Mouse (Mus musculus) MEL (cell line): ENCODE data around the gene Twnk. TPM values are rescaled to one million over a fixed set of nuclear protein-coding genes. Genes with fewer than 3 reads are reported as not detected.
A peak's percentile ranks its signal among the peaks of the same experiment; 100 is the strongest.

Experiments
- DNase-seq: peaks from one replicate; pipeline ENCODE4 v3.0.0; 2011; ENCODE audit warnings: low read depth, low spot score
- H3K27ac ChIP-seq: 2 replicates; pipeline ENCODE4 v1.5.1; 2012; ENCODE audit warnings: low read depth, mild to moderate bottlenecking, control low read depth, low read length, moderate library complexity; ENCODE audit not compliant: control insufficient read depth
- H3K27me3 ChIP-seq, 2 experiments: fragments of 150-350 bp in 1 of 2; sonication (generic) in 1 of 2; 2 replicates each; pipeline ENCODE4 v1.6.1; 2012; ENCODE audit warnings: low read length in 2 of 2, mild to moderate bottlenecking in 2 of 2, improper control_type of control experiment in 1 of 2, moderate library complexity in 1 of 2; ENCODE audit not compliant: insufficient read depth in 2 of 2, control insufficient read depth in 1 of 2
- H3K36me3 ChIP-seq, 2 experiments: 2 replicates each; pipeline ENCODE4 v1.6.1; 2012 to 2014; ENCODE audit warnings: low read length in 2 of 2, improper control_type of control experiment in 1 of 2, inconsistent platforms in 1 of 2, mild to moderate bottlenecking in 1 of 2; ENCODE audit not compliant: insufficient read depth in 2 of 2, control insufficient read depth in 1 of 2
- H3K4me1 ChIP-seq, 2 experiments: fragments of 150-350 bp in 1 of 2; sonication (generic) in 1 of 2; 2 replicates each; pipeline ENCODE4 v1.6.1; 2012; ENCODE audit warnings: low read length in 2 of 2, improper control_type of control experiment in 1 of 2, mild to moderate bottlenecking in 1 of 2; ENCODE audit not compliant: insufficient read depth in 2 of 2, control insufficient read depth in 1 of 2
- H3K4me3 ChIP-seq, 2 experiments: fragments of 150-350 bp in 1 of 2; sonication (generic) in 1 of 2; 2 replicates each; pipeline ENCODE4 v1.5.1; 2012; ENCODE audit warnings: low read depth in 2 of 2, low read length in 2 of 2, mild to moderate bottlenecking in 2 of 2, moderate library complexity in 2 of 2, control low read depth in 1 of 2, improper control_type of control experiment in 1 of 2; ENCODE audit not compliant: control insufficient read depth in 1 of 2, insufficient read depth in 1 of 2
- H3K79me2 ChIP-seq: 2 replicates; pipeline ENCODE4 v1.6.1; 2012; ENCODE audit warnings: mild to moderate bottlenecking, low read length, moderate library complexity; ENCODE audit not compliant: control insufficient read depth, poor library complexity, insufficient read depth
- H3K9ac ChIP-seq: 2 replicates; pipeline ENCODE4 v1.6.1; 2012; ENCODE audit warnings: low read depth, mild to moderate bottlenecking, control low read depth, low read length, moderate library complexity; ENCODE audit not compliant: control insufficient read depth, poor library complexity, severe bottlenecking
- H3K9me3 ChIP-seq: fragments of 150-350 bp; sonication (generic); replicated peaks from 2 replicates; pipeline ENCODE4 v1.6.1; 2012; ENCODE audit warnings: mild to moderate bottlenecking, low read length, improper control_type of control experiment, moderate library complexity; ENCODE audit not compliant: insufficient read depth
- BHLHE40 ChIP-seq: IDR thresholded peaks from 2 replicates; pipeline ENCODE4 v1.6.1; 2012; ENCODE audit warnings: low read depth, mild to moderate bottlenecking, inconsistent platforms, low read length, improper control_type of control experiment, borderline replicate concordance
- CHD1 ChIP-seq: IDR thresholded peaks from 2 replicates; pipeline ENCODE4 v1.6.1; 2012; ENCODE audit warnings: low read depth, mild to moderate bottlenecking, inconsistent platforms, low read length, improper control_type of control experiment
- CHD2 ChIP-seq: IDR thresholded peaks from 2 replicates; pipeline ENCODE4 v1.6.1; 2011; ENCODE audit warnings: low read length, improper control_type of control experiment
- CTCF ChIP-seq, 3 experiments: IDR thresholded peaks in 2 of 3; conservative IDR thresholded peaks in 1 of 3; 2 replicates each; pipeline ENCODE4 v1.5.1; 2011 to 2012; ENCODE audit warnings: low read length in 3 of 3, low read depth in 2 of 3, mild to moderate bottlenecking in 2 of 3, improper control_type of control experiment in 1 of 3, inconsistent platforms in 1 of 3, mixed read lengths in 1 of 3, moderate library complexity in 1 of 3; ENCODE audit not compliant: control insufficient read depth in 1 of 3, insufficient read depth in 1 of 3, poor library complexity in 1 of 3, severe bottlenecking in 1 of 3
- E2F4 ChIP-seq: IDR thresholded peaks from 2 replicates; pipeline ENCODE4 v1.6.1; 2011; ENCODE audit warnings: low read depth, low read length, improper control_type of control experiment, borderline replicate concordance
- ELF1 ChIP-seq: IDR thresholded peaks from 2 replicates; pipeline ENCODE4 v1.6.1; 2014; ENCODE audit warnings: low read depth, mild to moderate bottlenecking, inconsistent platforms, low read length, improper control_type of control experiment, moderate library complexity
- EP300 ChIP-seq, 2 experiments: IDR thresholded peaks; 2 replicates each; pipeline ENCODE4 v1.6.1; 2011; ENCODE audit warnings: improper control_type of control experiment in 2 of 2, low read length in 2 of 2, low read depth in 1 of 2, mild to moderate bottlenecking in 1 of 2
- ETS1 ChIP-seq: IDR thresholded peaks from 2 replicates; pipeline ENCODE4 v1.6.1; 2012; ENCODE audit warnings: low read depth, mild to moderate bottlenecking, inconsistent platforms, low read length, improper control_type of control experiment, moderate library complexity
- GABPA ChIP-seq: IDR thresholded peaks from 2 replicates; pipeline ENCODE4 v1.6.1; 2012; ENCODE audit warnings: low read depth, mild to moderate bottlenecking, inconsistent platforms, low read length, improper control_type of control experiment, moderate library complexity
- MAFK ChIP-seq: IDR thresholded peaks from 2 replicates; pipeline ENCODE4 v1.6.1; 2011; ENCODE audit warnings: low read depth, mild to moderate bottlenecking, low read length, improper control_type of control experiment, borderline replicate concordance
- MAX ChIP-seq: IDR thresholded peaks from 2 replicates; pipeline ENCODE4 v1.6.1; 2011; ENCODE audit warnings: low read length, improper control_type of control experiment
- MAZ ChIP-seq: IDR thresholded peaks from 2 replicates; pipeline ENCODE4 v1.6.1; 2012; ENCODE audit warnings: low read depth, mild to moderate bottlenecking, inconsistent platforms, low read length, improper control_type of control experiment
- MEF2A ChIP-seq: IDR thresholded peaks from 2 replicates; pipeline ENCODE4 v1.6.1; 2014; ENCODE audit warnings: low read depth, mild to moderate bottlenecking, inconsistent platforms, low read length, improper control_type of control experiment; ENCODE audit not compliant: poor library complexity, insufficient replicate concordance, severe bottlenecking; ENCODE audit errors: extremely low read depth
- MXI1 ChIP-seq: IDR thresholded peaks from 2 replicates; pipeline ENCODE4 v1.6.1; 2011; ENCODE audit warnings: mild to moderate bottlenecking, low read depth, low read length, improper control_type of control experiment
- MYB ChIP-seq: IDR thresholded peaks from 2 replicates; pipeline ENCODE4 v1.6.1; 2011; ENCODE audit warnings: mild to moderate bottlenecking, low read depth, low read length, improper control_type of control experiment
- MYC ChIP-seq: IDR thresholded peaks from 2 replicates; pipeline ENCODE4 v1.6.1; 2011; ENCODE audit warnings: low read depth, mild to moderate bottlenecking, low read length, improper control_type of control experiment, moderate library complexity
- NELFE ChIP-seq: IDR thresholded peaks from 2 replicates; pipeline ENCODE4 v1.6.1; 2011; ENCODE audit warnings: low read depth, low read length, improper control_type of control experiment
- POLR2A ChIP-seq, 2 experiments: IDR thresholded peaks; 2 replicates each; pipeline ENCODE4 v1.6.1; 2011 to 2012; ENCODE audit warnings: low read length in 2 of 2, mild to moderate bottlenecking in 2 of 2, control low read depth in 1 of 2, improper control_type of control experiment in 1 of 2, low read depth in 1 of 2, moderate library complexity in 1 of 2; ENCODE audit not compliant: control insufficient read depth in 1 of 2, insufficient read depth in 1 of 2, poor library complexity in 1 of 2
- POLR2AphosphoS5 ChIP-seq: IDR thresholded peaks from 2 replicates; pipeline ENCODE4 v1.6.1; 2012; ENCODE audit warnings: low read depth, borderline replicate concordance, mild to moderate bottlenecking, inconsistent platforms, low read length, moderate library complexity, mixed read lengths
- RAD21 ChIP-seq: IDR thresholded peaks from 2 replicates; pipeline ENCODE4 v1.6.1; 2011; ENCODE audit warnings: mild to moderate bottlenecking, low read depth, low read length, improper control_type of control experiment
- RCOR1 ChIP-seq: IDR thresholded peaks from 2 replicates; pipeline ENCODE4 v1.6.1; 2012; ENCODE audit warnings: low read depth, mild to moderate bottlenecking, inconsistent platforms, low read length, improper control_type of control experiment
- SIN3A ChIP-seq: IDR thresholded peaks from 2 replicates; pipeline ENCODE4 v1.6.1; 2012; ENCODE audit warnings: low read length, improper control_type of control experiment, inconsistent platforms
- UBTF ChIP-seq: IDR thresholded peaks from 2 replicates; pipeline ENCODE4 v1.6.1; 2012; ENCODE audit warnings: low read depth, mild to moderate bottlenecking, inconsistent platforms, low read length, improper control_type of control experiment, moderate library complexity, borderline replicate concordance; ENCODE audit not compliant: insufficient read depth
- USF1 ChIP-seq: IDR thresholded peaks from 2 replicates; pipeline ENCODE4 v1.6.1; 2014; ENCODE audit warnings: low read depth, mild to moderate bottlenecking, inconsistent platforms, low read length, improper control_type of control experiment, moderate library complexity
- USF2 ChIP-seq, 2 experiments: IDR thresholded peaks; 2 replicates each; pipeline ENCODE4 v1.6.1; 2011 to 2012; ENCODE audit warnings: improper control_type of control experiment in 2 of 2, low read length in 2 of 2, borderline replicate concordance in 1 of 2, inconsistent platforms in 1 of 2, low read depth in 1 of 2, mild to moderate bottlenecking in 1 of 2; ENCODE audit not compliant: insufficient read depth in 1 of 2
- ZMIZ1 ChIP-seq: IDR thresholded peaks from 2 replicates; pipeline ENCODE4 v1.6.1; 2012; ENCODE audit warnings: low read depth, mild to moderate bottlenecking, inconsistent platforms, low read length, improper control_type of control experiment, moderate library complexity
- ZNF384 ChIP-seq: IDR thresholded peaks from 2 replicates; pipeline ENCODE4 v1.6.1; 2012; ENCODE audit warnings: low read depth, mild to moderate bottlenecking, inconsistent platforms, low read length, improper control_type of control experiment
- polyA plus RNA-seq, 2 experiments: library from polyadenylated mRNA; stranded (reverse) in 1 of 2; unstranded in 1 of 2; fragments of >175 nt in 1 of 2; fragments of >200 nt in 1 of 2; gene quantifications; 2 replicates each; pipeline versions ENCODE4 v1.2.1 to v1.2.4; 2012; ENCODE audit warnings: low replicate concordance in 2 of 2, low read depth in 1 of 2; ENCODE audit not compliant: insufficient read length in 2 of 2, insufficient read depth in 1 of 2, missing spikeins in 1 of 2
- total RNA-seq: library from RNA; depleted of rRNA; stranded (reverse); fragments of 300-350 nt; gene quantifications from 2 replicates; pipeline ENCODE4 v1.2.3, GENCODE M21; 2012

The Twnk gene
- total and polyA plus RNA-seq, 3 experiments = 37.5 to 55.6 TPM; not detected in 1

GRCm38 (mm10) chr19:45016341-45017215 is 11.1 kb downstream of the Twnk start:
- TF ChIP-seq SIN3A (peak; percentile 24), POLR2A (IDR thresholded peaks at IDR 0.05; ENCODE audit: control insufficient read depth in 1 of 2, insufficient read depth in 1 of 2, low read depth in 1 of 2, low read length in 2 of 2, poor library complexity in 1 of 2) (peak in 1 of 2 experiments; percentile 32; a peak in 1 of 4 replicates), MAX (peak; percentile 81), ETS1 (peak; percentile 85), NELFE (no peak), E2F4 (no peak), MAZ (peak; percentile 90), UBTF (0 out of 2 replicates have a peak, but pooled peaks have one; percentile 29), MXI1 (peak; percentile 81; the same call in 1 of the 2 replicates), ZNF384 (no peak), MEF2A (peak; percentile 71; the same call in 1 of the 2 replicates), USF2 (IDR thresholded peaks at IDR 0.05; ENCODE audit: borderline replicate concordance in 1 of 2, insufficient read depth in 1 of 2, low read depth in 1 of 2, low read length in 2 of 2) (peak in 1 of 2 experiments; percentile 69; a peak in 1 of 4 replicates), MAFK (no peak), MYC (peak; percentile 82; the same call in 1 of the 2 replicates), MYB (no peak), RAD21 (no peak), ELF1 (no peak), GABPA (no peak), ZMIZ1 (0 out of 2 replicates have a peak, but pooled peaks have one; percentile 17), USF1 (peak; percentile 90), EP300 (IDR thresholded peaks at IDR 0.05; ENCODE audit: low read depth in 1 of 2, low read length in 2 of 2) (0 out of 4 replicates have a peak, but pooled peaks of 1 of the 2 experiments have one; percentile 27), CHD1 (0 out of 2 replicates have a peak, but pooled peaks have one; percentile 33), CHD2 (no peak), RCOR1 (no peak), CTCF (IDR thresholded peaks at IDR 0.05 in 2 of 3, conservative IDR thresholded peaks at IDR 0.05 in 1 of 3; ENCODE audit: control insufficient read depth in 1 of 3, insufficient read depth in 1 of 3, low read depth in 2 of 3, low read length in 3 of 3, poor library complexity in 1 of 3, severe bottlenecking in 1 of 3) (no peak), BHLHE40 (no peak; the same call in 1 of the 2 replicates), POLR2AphosphoS5 (no peak)
- peak overlapping the region; percentile 68 for H3K27ac ChIP-seq
- H3K9me3 ChIP-seq = no peaks in the 10 kb centered on the region
- peaks cover 0 to 7% of the 10 kb centered on the region in 2 experiments; a peak in 2 of 4 replicates for H3K36me3 ChIP-seq
- peak; percentile 76 for DNase-seq
- peak overlapping the region; percentile 69 to 93 for H3K4me3 ChIP-seq
- H3K79me2 ChIP-seq = no peaks in the 10 kb centered on the region; the same call in 1 of the 2 replicates
- peak overlapping the region; percentile 63 for H3K9ac ChIP-seq
- H3K27me3 ChIP-seq = no peaks in the 10 kb centered on the region
- H3K4me1 ChIP-seq = peaks cover 6 to 12% of the 10 kb centered on the region in 2 experiments
